21 mouse cellular contexts compared by ENCODE assay signal in the genomic region with DNA sequence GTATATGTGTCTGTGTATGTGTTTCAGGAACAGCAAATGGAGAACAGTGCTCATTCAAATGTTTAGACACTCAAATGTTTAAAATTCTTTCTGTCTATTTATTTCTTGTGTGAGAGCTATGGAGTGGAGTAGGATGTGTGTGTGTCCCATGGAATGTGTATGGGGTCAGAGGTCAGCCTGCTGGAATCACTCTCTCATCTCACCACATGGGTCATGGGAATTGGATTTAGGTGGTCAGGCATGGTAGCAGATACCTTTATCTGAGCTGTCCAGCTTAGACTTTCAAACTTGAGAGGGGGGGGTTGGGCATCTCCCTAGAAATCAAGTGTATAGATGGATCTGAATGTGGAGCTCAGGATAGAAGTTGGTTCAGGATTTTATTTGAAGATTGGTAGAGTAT.
"Had no signal": no experiment of that assay in that cellular context is flagged by ENCODE, and none has a peak within 500 bp of the region (broad histone marks: within the 10 kb centered on the region; RNA-seq: fewer than 3 reads in every experiment).

No protein-coding gene starts in this region.

- H3K27me3 ChIP-seq: limb, embryonic 12.5 days; limb, embryonic 15.5 days; lung, embryonic 15.5 days; megakaryocyte, embryonic 14.5 days; midbrain, embryonic 13.5 days; neural tube, embryonic 13.5 days; stomach, embryonic 15.5 days had no signal

- H3K4me3 ChIP-seq: limb, embryonic 12.5 days; limb, embryonic 15.5 days; lung, embryonic 15.5 days; megakaryocyte, embryonic 14.5 days; midbrain, embryonic 13.5 days; myocyte; neural tube, embryonic 13.5 days; stomach, embryonic 15.5 days had no signal

- ATAC-seq: intestine, postnatal 0 days; liver, postnatal 0 days; midbrain, embryonic 13.5 days; midbrain, embryonic 16.5 days had no signal

- H3K9me3 ChIP-seq: limb, embryonic 12.5 days; limb, embryonic 15.5 days; lung, embryonic 15.5 days; megakaryocyte, embryonic 14.5 days; midbrain, embryonic 13.5 days; neural tube, embryonic 13.5 days; stomach, embryonic 15.5 days had no signal

- H3K9ac ChIP-seq: limb, embryonic 12.5 days; limb, embryonic 15.5 days; liver, embryonic 14.5 days; liver, postnatal 0 days; lung, embryonic 15.5 days; midbrain, embryonic 13.5 days; neural tube, embryonic 13.5 days; stomach, embryonic 15.5 days had no signal

- DNase-seq: kidney, adult 2 months; kidney, postnatal 14 days; left cerebral cortex, postnatal 4 days; liver, postnatal 0 days; lung, postnatal 36 days; retina, postnatal 1 day; right cerebral cortex, postnatal 25 days; spleen, adult 18-20 months; thymus, postnatal 25 days had no signal

- H3K27ac ChIP-seq: limb, embryonic 12.5 days; limb, embryonic 15.5 days; liver, embryonic 14.5 days; lung, embryonic 15.5 days; midbrain, embryonic 13.5 days; neural tube, embryonic 13.5 days; stomach, embryonic 15.5 days had no signal

- H3K36me3 ChIP-seq: limb, embryonic 12.5 days; limb, embryonic 15.5 days; lung, embryonic 15.5 days; midbrain, embryonic 13.5 days; neural tube, embryonic 13.5 days; stomach, embryonic 15.5 days had no signal

- H3K4me1 ChIP-seq: limb, embryonic 12.5 days; midbrain, embryonic 13.5 days; neural tube, embryonic 13.5 days had no signal

- H3K4me2 ChIP-seq: limb, embryonic 12.5 days; limb, embryonic 15.5 days; liver, embryonic 11.5 days; lung, embryonic 15.5 days; midbrain, embryonic 13.5 days; neural tube, embryonic 13.5 days; stomach, embryonic 15.5 days had no signal
